Mouse (Mus musculus) induced T-regulatory cell, adult 2 months (primary cell): ENCODE measurements at regions not wholly inside any gene's neighbourhood (a gene's known extent, or its start where the extent isn't known, plus 50 kb on each side); places are given as distances from the start of the nearest gene placed in this dataset.

Experiments
- DNase-seq: peaks from one replicate; pipeline ENCODE4 v3.0.0-alpha.2; 2012; ENCODE audit warnings: low read depth

DNA sequence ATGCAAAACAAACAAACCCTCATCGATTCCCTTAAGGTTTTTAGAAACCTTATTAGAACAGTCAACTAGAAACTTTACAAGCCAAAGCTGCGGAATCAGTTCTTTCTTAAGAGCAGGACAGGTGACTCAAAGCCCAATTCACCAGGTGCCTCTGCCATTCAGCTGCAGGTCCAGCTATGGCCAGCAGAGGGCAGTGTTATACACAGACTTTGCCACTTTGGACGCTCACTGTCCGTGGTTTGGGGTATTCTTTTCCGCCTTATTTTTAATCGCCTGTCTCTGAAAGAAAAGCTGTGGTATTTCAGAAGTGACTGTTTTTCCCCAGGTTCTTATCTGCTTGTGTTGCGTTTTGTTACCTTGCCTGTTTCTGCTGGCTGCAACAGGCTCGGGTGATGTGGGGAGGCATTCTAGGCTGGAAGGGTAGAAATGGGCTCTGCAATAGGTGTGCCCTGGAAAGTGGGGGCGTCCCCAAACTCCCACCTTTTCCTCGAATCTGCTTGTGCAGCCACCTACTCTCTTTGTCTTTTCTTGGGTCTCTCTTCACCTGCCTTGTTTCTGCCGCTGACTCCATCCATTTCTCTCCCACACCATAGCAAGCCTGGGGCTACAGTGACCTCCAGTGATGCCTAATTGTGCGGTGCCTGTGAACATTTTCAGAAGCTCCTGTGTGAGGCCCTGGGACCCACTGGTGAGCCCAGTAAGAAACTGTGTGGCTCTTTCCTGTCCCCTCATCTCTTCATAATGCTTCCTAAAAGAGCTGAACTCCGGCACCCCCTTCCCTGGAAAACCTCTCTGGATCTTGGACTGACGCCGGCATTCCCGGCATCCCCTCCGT lies 142.4 kb downstream of the Mtx3 start:
- DNase-seq = peak; percentile 82

- DNase-seq = no peak
These were observed 143.1 kb downstream of the Mtx3 start for GRCm38 (mm10) chr13:92987691-92988090.

GRCm38 (mm10) chr13:92988600-92988999 lies 144.0 kb downstream of the Mtx3 start:
- DNase-seq = no peak

- no peak for DNase-seq
These were observed 146.0 kb downstream of the Mtx3 start for GRCm38 (mm10) chr13:92990316-92991206.
